Mouse (Mus musculus): ENCODE results near the gene Gm10190. TPM values are rescaled to one million over a fixed set of nuclear protein-coding genes. Genes with fewer than 3 reads are reported as not detected.
A peak's percentile ranks its signal among the peaks of the same experiment; 100 is the strongest.
"Not testable (repeated sequence)": the region's sequence is repeated elsewhere in the genome, so short reads cannot be mapped to it uniquely, and the experiment has no call there.

The Gm10190 gene
- polyA plus RNA-seq, 2 experiments = 1.0 to 2.1 TPM

GRCm38 (mm10) chr17:80391423-80392403 lies 18.4 kb upstream of the Gm10190 start:
- Histone ChIP-seq H3K27ac (replicated peaks; ENCODE audit: low read depth, low read length) (no peak overlapping the region; the same call in 1 of the 2 replicates), H3K4me1 (ENCODE audit: control insufficient read depth, insufficient read depth, low read length) (no peaks in the 10 kb centered on the region), H3K4me2 (replicated peaks; ENCODE audit: low read depth, low read length, severe bottlenecking) (peak overlapping the region; percentile 57), H3K36me3 (ENCODE audit: control insufficient read depth, insufficient read depth, low read length) (peaks cover 2% of the 10 kb centered on the region; the same call in 1 of the 2 replicates), H3K9me3 (ENCODE audit: control insufficient read depth, low read length) (no peaks in the 10 kb centered on the region), H3K27me3 (ENCODE audit: control insufficient read depth, insufficient read depth, low read length) (no peaks in the 10 kb centered on the region), H3K4me3 (replicated peaks; ENCODE audit: low read length) (peak overlapping the region; percentile 44), H3K9ac (ENCODE audit: low read depth, low read length, severe bottlenecking) (peak overlapping the region; percentile 48)
- ATAC-seq (ENCODE audit: low FRiP score, low read depth) (peak; percentile 87), DNase-seq (ENCODE audit: low spot score) (peak; percentile 64)
- TF ChIP-seq POLR2A (IDR thresholded peaks at IDR 0.05; ENCODE audit: borderline replicate concordance, extremely low read depth, insufficient read depth, insufficient read length) = no peak
- 12% methylated on average over 17 of the region's 17 CpGs for WGBS

GRCm38 (mm10) chr17:80390024-80390423 lies 16.7 kb upstream of the Gm10190 start:
- no peak overlapping the region for H3K9ac ChIP-seq (ENCODE audit: low read depth, low read length, severe bottlenecking)
- no peak for DNase-seq (ENCODE audit: low spot score)
- no peak overlapping the region for H3K4me3 ChIP-seq (replicated peaks; ENCODE audit: low read length)
- no peak overlapping the region for H3K27ac ChIP-seq (replicated peaks; ENCODE audit: low read depth, low read length)
- no peaks in the 10 kb centered on the region for H3K4me1 ChIP-seq (ENCODE audit: control insufficient read depth, insufficient read depth, low read length)
- TF ChIP-seq POLR2A (IDR thresholded peaks at IDR 0.05; ENCODE audit: borderline replicate concordance, extremely low read depth, insufficient read depth, insufficient read length) = no peak
- no peaks in the 10 kb centered on the region for H3K27me3 ChIP-seq (ENCODE audit: control insufficient read depth, insufficient read depth, low read length)
- no peaks in the 10 kb centered on the region for H3K36me3 ChIP-seq (ENCODE audit: control insufficient read depth, insufficient read depth, low read length)
- 68% methylated on average over 10 of the region's 10 CpGs for WGBS
- H3K9me3 ChIP-seq (ENCODE audit: control insufficient read depth, low read length) = no peaks in the 10 kb centered on the region
- H3K4me2 ChIP-seq (replicated peaks; ENCODE audit: low read depth, low read length, severe bottlenecking) = no peak overlapping the region
- no peak for ATAC-seq (ENCODE audit: low FRiP score, low read depth)

DNA sequence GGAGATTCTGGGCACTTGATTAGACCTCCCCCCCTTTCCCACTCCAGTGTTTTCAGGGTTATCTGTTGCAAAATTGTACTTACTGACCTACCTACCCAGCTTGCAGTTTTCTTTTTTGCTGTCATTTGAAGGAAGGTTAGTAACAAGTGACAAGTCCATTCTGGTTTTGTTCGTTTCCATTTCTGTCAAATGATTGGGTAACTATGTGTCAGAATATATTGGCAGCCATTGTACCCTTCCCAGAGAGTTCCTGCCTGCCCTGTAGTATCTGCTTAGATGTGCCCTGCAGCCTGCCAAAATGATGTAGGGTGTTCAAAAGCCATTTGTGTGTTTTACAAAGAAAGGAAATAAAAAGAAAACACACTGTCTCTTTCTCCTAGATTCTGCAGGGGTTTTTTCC lies 12.3 kb upstream of the Gm10190 start:
- ATAC-seq (ENCODE audit: low FRiP score, low read depth) (no peak), DNase-seq (ENCODE audit: low spot score) (no peak)
- no peaks in the 10 kb centered on the region for H3K9me3 ChIP-seq (ENCODE audit: control insufficient read depth, low read length)
- no peak for TF ChIP-seq POLR2A (IDR thresholded peaks at IDR 0.05; ENCODE audit: borderline replicate concordance, extremely low read depth, insufficient read depth, insufficient read length)
- WGBS = 63% methylated on average over 1 of the region's 1 CpGs
- no peak overlapping the region for H3K4me2 ChIP-seq (replicated peaks; ENCODE audit: low read depth, low read length, severe bottlenecking)
- H3K36me3 ChIP-seq (ENCODE audit: control insufficient read depth, insufficient read depth, low read length) = no peaks in the 10 kb centered on the region
- no peaks in the 10 kb centered on the region for H3K27me3 ChIP-seq (ENCODE audit: control insufficient read depth, insufficient read depth, low read length)
- no peak overlapping the region for H3K4me3 ChIP-seq (replicated peaks; ENCODE audit: low read length)
- no peak overlapping the region for H3K9ac ChIP-seq (ENCODE audit: low read depth, low read length, severe bottlenecking)
- H3K27ac ChIP-seq (replicated peaks; ENCODE audit: low read depth, low read length) = no peak overlapping the region
- no peaks in the 10 kb centered on the region for H3K4me1 ChIP-seq (ENCODE audit: control insufficient read depth, insufficient read depth, low read length)

DNA sequence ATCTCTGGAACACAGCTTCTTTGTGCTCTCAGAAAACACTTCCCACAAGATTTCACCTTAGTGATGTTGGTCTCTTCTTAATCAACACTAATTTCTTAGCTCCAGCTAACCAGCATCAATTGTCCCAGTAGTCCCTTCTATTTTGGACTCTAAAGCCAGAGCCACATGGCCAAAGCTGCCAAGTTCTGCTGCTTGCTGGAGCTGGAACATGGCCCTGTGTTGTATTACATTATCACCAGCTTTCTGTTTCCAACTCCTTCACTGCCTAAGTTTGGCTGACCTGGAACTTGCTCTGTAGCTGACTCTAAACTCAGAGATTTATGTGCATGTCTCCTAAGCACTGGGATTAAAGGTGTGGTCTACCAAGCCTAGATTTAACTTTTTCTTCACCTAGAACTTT lies 5.0 kb upstream of the Gm10190 start:
- not testable (repeated sequence) for H3K4me1 ChIP-seq (ENCODE audit: control insufficient read depth, insufficient read depth, low read length); DNase-seq (ENCODE audit: low spot score); H3K27ac ChIP-seq (replicated peaks; ENCODE audit: low read depth, low read length); ATAC-seq (ENCODE audit: low FRiP score, low read depth); H3K9me3 ChIP-seq (ENCODE audit: control insufficient read depth, low read length); H3K4me3 ChIP-seq (replicated peaks; ENCODE audit: low read length); H3K27me3 ChIP-seq (ENCODE audit: control insufficient read depth, insufficient read depth, low read length); H3K36me3 ChIP-seq (ENCODE audit: control insufficient read depth, insufficient read depth, low read length); H3K9ac ChIP-seq (ENCODE audit: low read depth, low read length, severe bottlenecking); H3K4me2 ChIP-seq (replicated peaks; ENCODE audit: low read depth, low read length, severe bottlenecking)

- peak; percentile 78 for ATAC-seq (ENCODE audit: low FRiP score, low read depth)
- peak overlapping the region; percentile 76; the same call in 1 of the 2 replicates for H3K27ac ChIP-seq (replicated peaks; ENCODE audit: low read depth, low read length)
- WGBS = 17% methylated on average over 28 of the region's 29 CpGs
- no peak for DNase-seq (ENCODE audit: low spot score)
- no peak for TF ChIP-seq POLR2A (IDR thresholded peaks at IDR 0.05; ENCODE audit: borderline replicate concordance, extremely low read depth, insufficient read depth, insufficient read length)
- no peaks in the 10 kb centered on the region for H3K27me3 ChIP-seq (ENCODE audit: control insufficient read depth, insufficient read depth, low read length)
- H3K4me3 ChIP-seq (replicated peaks; ENCODE audit: low read length) = peak overlapping the region; percentile 41
- peak overlapping the region; percentile 87 for H3K4me2 ChIP-seq (replicated peaks; ENCODE audit: low read depth, low read length, severe bottlenecking)
- H3K4me1 ChIP-seq (ENCODE audit: control insufficient read depth, insufficient read depth, low read length) = peaks cover 9% of the 10 kb centered on the region; the same call in 1 of the 2 replicates
- no peaks in the 10 kb centered on the region for H3K36me3 ChIP-seq (ENCODE audit: control insufficient read depth, insufficient read depth, low read length)
- no peaks in the 10 kb centered on the region for H3K9me3 ChIP-seq (ENCODE audit: control insufficient read depth, low read length)
- H3K9ac ChIP-seq (ENCODE audit: low read depth, low read length, severe bottlenecking) = peak overlapping the region; percentile 87
These were observed 370 bp upstream of the Gm10190 start for GRCm38 (mm10) chr17:80373726-80374096.

All from limb, embryonic 14.5 days (tissue).